Mouse (Mus musculus): ENCODE measurements at regions not wholly inside any gene's neighbourhood (a gene's known extent, or its start where the extent isn't known, plus 50 kb on each side); places are given as distances from the start of the nearest gene placed in this dataset.
"Not testable (repeated sequence)": the region's sequence is repeated elsewhere in the genome, so short reads cannot be mapped to it uniquely, and the experiment has no call there.

GRCm38 (mm10) chr7:39727935-39728557 is 210.5 kb downstream of the Zfp619 start:
- DNase-seq (ENCODE audit: low spot score in 2 of 2), result no peak

DNA sequence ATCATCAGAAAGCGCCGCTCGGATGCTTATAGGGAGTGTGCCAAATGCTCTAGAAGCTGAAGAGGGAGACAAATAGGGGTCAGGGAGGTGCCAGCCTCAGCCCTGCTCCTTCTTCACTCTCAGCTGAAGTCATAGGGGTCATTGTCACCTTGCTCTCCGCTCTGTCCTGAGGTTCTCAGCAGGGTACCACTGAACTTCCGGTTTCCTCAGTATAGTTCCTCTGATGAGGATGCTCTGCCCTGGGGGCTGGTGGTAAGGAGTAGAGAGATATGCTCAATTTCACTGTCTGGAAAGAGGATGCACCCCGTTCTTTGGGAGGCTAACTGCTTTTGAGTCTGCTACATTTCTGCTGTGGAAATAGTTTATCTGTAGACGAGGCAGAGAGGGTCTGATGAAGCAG is 211.4 kb downstream of the Zfp619 start:
- no peak for DNase-seq (ENCODE audit: low spot score in 2 of 2)

GRCm38 (mm10) chr7:39729723-39730122 is 212.2 kb downstream of the Zfp619 start:
- DNase-seq (ENCODE audit: low spot score in 2 of 2), result no peak

DNA sequence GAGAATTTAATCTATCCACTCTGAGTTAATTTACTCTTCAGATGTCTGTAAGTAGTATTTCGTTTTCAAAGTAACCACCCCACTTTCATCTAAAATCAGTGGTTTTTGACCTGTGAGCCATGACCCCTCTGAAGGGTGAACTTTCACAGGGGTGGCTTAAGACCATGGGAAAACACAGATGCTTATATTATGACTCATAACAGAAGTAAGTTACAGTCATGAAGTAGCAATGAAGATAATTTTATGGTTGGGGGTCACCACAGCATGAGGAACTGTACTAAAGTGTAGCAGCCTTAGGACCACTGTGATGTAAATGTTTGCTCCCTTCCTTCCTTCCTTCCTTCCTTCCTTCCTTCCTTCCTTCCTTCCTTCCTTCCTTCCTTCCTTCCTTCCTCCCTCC is 215.2 kb downstream of the Zfp619 start:
- no peak for DNase-seq (ENCODE audit: low spot score in 2 of 2)

DNA sequence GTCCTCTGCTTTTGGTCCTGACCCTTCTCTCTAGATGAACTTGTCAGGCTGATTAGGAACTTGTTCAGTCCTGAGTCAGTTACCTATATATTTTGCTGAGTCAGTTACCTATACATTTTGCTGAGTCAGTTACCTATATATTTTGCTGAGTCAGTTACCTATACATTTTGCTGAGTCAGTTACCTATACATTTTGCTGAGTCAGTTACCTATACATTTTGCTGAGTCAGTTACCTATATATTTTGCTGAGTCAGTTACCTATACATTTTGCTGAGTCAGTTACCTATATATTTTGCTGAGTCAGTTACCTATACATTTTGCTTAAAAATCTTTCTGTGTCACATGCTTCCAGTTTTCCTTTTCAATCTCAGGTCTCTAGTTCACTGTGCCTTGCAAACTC is 230.8 kb downstream of the Zfp619 start:
- DNase-seq (ENCODE audit: low spot score in 2 of 2), result not testable (repeated sequence)

DNA sequence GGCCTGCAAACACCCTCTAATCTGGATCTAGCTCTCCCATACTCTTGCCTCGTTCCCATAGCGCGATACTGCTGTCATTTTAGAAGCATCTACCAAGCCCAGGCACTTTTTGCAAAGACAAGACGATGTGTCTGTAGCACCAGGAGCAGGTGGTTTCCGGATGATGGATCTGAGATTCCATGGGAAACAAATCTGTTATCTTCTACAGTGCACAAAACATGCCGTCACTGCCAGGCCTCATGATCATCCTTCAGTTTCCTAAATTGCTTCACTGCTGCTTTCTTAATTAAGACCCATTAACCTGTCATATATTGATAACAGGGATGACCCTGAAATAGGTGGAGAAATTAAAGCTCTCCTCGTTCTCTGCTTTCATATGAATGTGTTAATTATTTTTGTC is 232.9 kb downstream of the Zfp619 start:
- no peak for DNase-seq (ENCODE audit: low spot score in 2 of 2)

DNA sequence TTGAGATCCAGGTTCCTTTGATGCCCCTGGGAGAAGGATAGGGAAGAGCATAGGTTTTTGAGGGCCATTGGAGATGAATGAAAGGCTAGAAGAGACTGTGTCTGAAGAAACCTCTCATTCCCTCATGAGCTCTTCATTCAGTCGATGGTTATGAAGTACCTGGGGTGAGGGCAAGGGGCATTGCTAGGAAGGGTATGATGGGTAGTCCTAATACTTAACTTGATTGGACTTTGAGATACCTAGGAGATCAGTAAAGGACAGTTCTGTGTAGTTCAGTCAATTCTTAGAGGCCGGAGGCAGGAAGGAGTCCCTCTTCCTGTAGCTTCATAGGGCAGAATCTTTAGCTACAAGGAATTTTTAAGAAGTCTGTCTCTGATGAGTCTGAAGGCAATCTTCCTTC is 246.8 kb downstream of the Zfp619 start:
- no peak for DNase-seq (ENCODE audit: low spot score in 2 of 2)

- no peak for DNase-seq (ENCODE audit: low spot score in 2 of 2)
Observed at GRCm38 (mm10) chr7:39765094-39765493, 247.5 kb downstream of the Zfp619 start.

GRCm38 (mm10) chr7:39773291-39773690 is 255.7 kb downstream of the Zfp619 start:
- DNase-seq (ENCODE audit: low spot score in 2 of 2), result no peak

GRCm38 (mm10) chr7:39789321-39789720 is 271.8 kb downstream of the Zfp619 start:
- DNase-seq (ENCODE audit: low spot score in 2 of 2), result no peak

DNA sequence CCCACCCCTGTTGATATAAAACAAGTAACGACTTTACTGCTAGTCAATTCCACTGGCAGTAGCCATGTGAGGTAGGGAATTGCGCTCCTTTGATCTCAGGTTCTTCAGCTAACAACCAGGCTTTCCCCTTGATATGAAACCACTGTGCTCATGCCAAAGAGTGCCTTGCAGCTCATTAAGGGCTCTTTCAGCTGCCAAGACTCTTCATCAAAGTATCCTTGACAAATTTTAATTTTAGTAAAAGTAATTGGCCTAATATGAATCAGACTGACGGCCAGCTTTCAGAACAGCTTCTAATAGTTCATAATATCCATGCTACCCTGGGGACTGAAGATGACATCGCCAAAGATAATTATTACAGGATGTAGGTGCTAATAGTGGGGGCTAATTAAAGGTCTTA is 272.3 kb downstream of the Zfp619 start:
- DNase-seq (ENCODE audit: low spot score in 2 of 2), result no peak

- no peak for DNase-seq (ENCODE audit: low spot score in 2 of 2)
Observed at GRCm38 (mm10) chr7:39794751-39795150, 277.2 kb downstream of the Zfp619 start.

GRCm38 (mm10) chr7:39804276-39804675 is 286.7 kb downstream of the Zfp619 start:
- DNase-seq (ENCODE audit: low spot score in 2 of 2), result no peak

- no peak for DNase-seq (ENCODE audit: low spot score in 2 of 2)
Observed at GRCm38 (mm10) chr7:39818036-39818435, 300.5 kb downstream of the Zfp619 start.

GRCm38 (mm10) chr7:39822550-39823178 is 305.1 kb downstream of the Zfp619 start:
- no peak for DNase-seq (ENCODE audit: low spot score in 2 of 2)

DNA sequence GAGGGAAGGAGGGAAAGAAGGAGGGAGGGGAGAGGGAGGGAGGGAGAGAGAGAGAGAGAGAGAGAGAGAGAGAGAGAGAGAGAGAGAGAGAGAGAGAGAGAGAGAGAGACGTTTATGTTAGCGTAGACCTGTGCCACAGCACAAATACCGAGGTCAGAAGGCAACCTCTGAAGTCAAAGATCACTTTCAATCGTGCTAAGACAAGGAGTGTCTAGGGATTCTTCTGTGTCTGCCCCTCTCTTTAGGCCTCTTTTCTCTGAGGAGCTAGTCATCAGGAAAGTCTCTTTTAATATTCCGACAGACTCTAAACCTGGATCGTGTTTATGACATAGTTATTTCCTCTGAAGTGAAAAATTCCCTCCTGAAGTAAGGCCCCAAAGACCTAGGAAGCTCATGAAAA is 310.8 kb downstream of the Zfp619 start:
- DNase-seq (ENCODE audit: low spot score in 2 of 2), result no peak

GRCm38 (mm10) chr7:39830831-39831230 is 313.3 kb downstream of the Zfp619 start:
- DNase-seq (ENCODE audit: low spot score in 2 of 2), result no peak

- DNase-seq (ENCODE audit: low spot score in 2 of 2), result no peak
Observed at GRCm38 (mm10) chr7:39841988-39842387, 324.4 kb downstream of the Zfp619 start.

DNA sequence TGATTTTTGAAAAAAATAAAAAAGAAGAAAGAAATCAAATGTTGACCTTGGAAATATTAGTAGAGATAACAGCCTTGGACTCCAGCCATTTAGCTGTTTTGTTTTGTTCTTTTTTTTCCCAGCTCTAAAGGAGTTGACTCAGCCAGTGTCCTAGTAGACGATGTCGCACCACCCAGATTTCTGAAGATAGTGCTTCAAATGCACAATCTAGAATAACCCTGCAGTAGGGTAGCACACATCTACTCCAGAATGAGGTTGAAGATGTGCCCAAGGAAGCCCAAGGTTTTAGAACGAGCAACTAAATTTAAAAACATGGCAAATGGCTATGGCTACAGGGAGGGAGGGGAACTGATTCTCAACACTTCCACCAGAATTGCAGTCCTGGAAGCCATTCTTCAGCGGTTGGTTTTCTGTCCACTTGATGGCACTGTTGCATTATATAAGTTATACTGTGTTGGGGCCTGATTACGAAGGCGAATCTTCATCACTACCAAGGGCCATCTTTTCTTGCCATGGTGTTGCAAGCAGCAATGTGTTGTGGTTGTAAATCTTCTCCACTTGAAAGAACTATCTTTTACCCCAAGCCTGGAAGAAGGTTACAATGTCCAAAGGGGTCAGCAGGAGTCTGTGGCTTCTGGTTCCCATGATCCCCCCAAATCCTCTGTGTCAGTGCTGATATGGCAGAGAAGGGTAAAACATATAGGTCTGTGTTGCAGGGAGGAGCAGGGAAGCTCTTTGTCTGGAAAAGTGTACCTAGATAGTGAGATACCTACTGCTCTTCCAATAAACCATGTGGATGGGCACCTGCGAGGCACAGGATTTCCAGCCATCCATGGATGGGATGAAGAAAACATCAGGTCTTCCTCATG is 330.6 kb downstream of the Zfp619 start:
- no peak for DNase-seq (ENCODE audit: low spot score in 2 of 2)

- no peak for DNase-seq (ENCODE audit: low spot score in 2 of 2)
Observed at GRCm38 (mm10) chr7:39857301-39857700, 339.7 kb downstream of the Zfp619 start.

- DNase-seq (ENCODE audit: low spot score in 2 of 2), result no peak
Observed at GRCm38 (mm10) chr7:39862835-39863234, 345.3 kb downstream of the Zfp619 start.

DNA sequence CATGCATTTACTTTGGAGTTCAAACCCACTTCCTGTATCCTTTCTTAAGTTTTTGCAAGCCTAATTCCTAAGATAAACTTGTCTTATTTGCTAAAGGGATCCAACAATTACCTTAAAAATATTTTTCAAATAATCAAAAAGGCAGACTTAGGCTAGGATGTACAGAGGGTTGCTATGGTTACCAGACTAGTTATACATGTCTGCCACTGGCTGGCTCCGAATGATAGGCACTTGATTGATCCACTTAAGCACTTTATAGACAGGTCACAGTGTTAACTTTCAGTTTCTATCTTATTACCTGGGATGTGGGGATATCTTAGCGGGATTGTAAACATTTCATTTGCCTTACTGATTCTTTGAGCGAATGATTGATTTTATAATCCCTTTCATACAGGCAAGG is 346.6 kb downstream of the Zfp619 start:
- no peak for DNase-seq (ENCODE audit: low spot score in 2 of 2)

GRCm38 (mm10) chr7:39864781-39865180 is 347.2 kb downstream of the Zfp619 start:
- no peak for DNase-seq (ENCODE audit: low spot score in 2 of 2)
